Mouse (Mus musculus): ENCODE data around the gene Capn2. TPM values are rescaled to one million over a fixed set of nuclear protein-coding genes. Genes with fewer than 3 reads are reported as not detected.

Gene Capn2
- total and polyA plus RNA-seq, 3 experiments = 10.6 to 19.3 TPM; not detected in 1

GRCm38 (mm10) chr1:182565351-182565835, 48.0 kb upstream of the Capn2 start:
- no peak for TF ChIP-seq MYC (IDR thresholded peaks at IDR 0.05; ENCODE audit: low read depth, low read length)
- TF ChIP-seq MXI1 (IDR thresholded peaks at IDR 0.05; ENCODE audit: low read depth, low read length) = no peak
- TF ChIP-seq EP300 (IDR thresholded peaks at IDR 0.05; ENCODE audit: low read depth in 1 of 2, low read length in 2 of 2) = no peak
- TF ChIP-seq SIN3A (IDR thresholded peaks at IDR 0.05; ENCODE audit: low read length) = no peak
- TF ChIP-seq RAD21 (IDR thresholded peaks at IDR 0.05; ENCODE audit: low read depth, low read length) = no peak
- TF ChIP-seq MAFK (IDR thresholded peaks at IDR 0.05; ENCODE audit: borderline replicate concordance, low read depth, low read length) = no peak
- no peak for TF ChIP-seq JUND (IDR thresholded peaks at IDR 0.05; ENCODE audit: low read depth, low read length)
- TF ChIP-seq CHD2 (IDR thresholded peaks at IDR 0.05; ENCODE audit: low read length) = no peak
- TF ChIP-seq POLR2A (IDR thresholded peaks at IDR 0.05; ENCODE audit: control insufficient read depth in 1 of 2, insufficient read depth in 1 of 2, low read depth in 1 of 2, low read length in 2 of 2, poor library complexity in 1 of 2) = no peak
- TF ChIP-seq USF2 (IDR thresholded peaks at IDR 0.05; ENCODE audit: borderline replicate concordance in 1 of 2, insufficient read depth in 1 of 2, low read depth in 1 of 2, low read length in 2 of 2) = no peak
- TF ChIP-seq ZNF384 (IDR thresholded peaks at IDR 0.05; ENCODE audit: low read depth, low read length) = no peak
- TF ChIP-seq NELFE (IDR thresholded peaks at IDR 0.05; ENCODE audit: low read depth, low read length) = no peak
- TF ChIP-seq NRF1 (IDR thresholded peaks at IDR 0.05; ENCODE audit: insufficient read depth, low read depth, low read length, poor library complexity, severe bottlenecking) = no peak
- no peak for TF ChIP-seq POLR2AphosphoS5 (IDR thresholded peaks at IDR 0.05; ENCODE audit: borderline replicate concordance, low read depth, low read length)
- no peak for TF ChIP-seq E2F4 (IDR thresholded peaks at IDR 0.05; ENCODE audit: borderline replicate concordance, low read depth, low read length)
- no peak for TF ChIP-seq MAZ (IDR thresholded peaks at IDR 0.05; ENCODE audit: low read depth, low read length)
- peaks cover 0 to 5% of the 10 kb centered on the region in 2 experiments; a peak in 2 of 4 replicates for H3K36me3 ChIP-seq (ENCODE audit: control insufficient read depth in 1 of 2, insufficient read depth in 2 of 2, low read length in 2 of 2)
- H3K9me3 ChIP-seq (replicated peaks; ENCODE audit: insufficient read depth, low read length) = no peaks in the 10 kb centered on the region
- H3K27ac ChIP-seq (ENCODE audit: control insufficient read depth, low read depth, low read length) = no peak overlapping the region
- DNase-seq (ENCODE audit: low read depth, low spot score) = no peak
- H3K79me2 ChIP-seq (ENCODE audit: control insufficient read depth, insufficient read depth, low read length, poor library complexity) = no peaks in the 10 kb centered on the region
- peaks cover 0 to 19% of the 10 kb centered on the region in 2 experiments; a peak in 2 of 4 replicates for H3K4me1 ChIP-seq (ENCODE audit: control insufficient read depth in 1 of 2, insufficient read depth in 2 of 2, low read length in 2 of 2)
- H3K4me3 ChIP-seq (ENCODE audit: control insufficient read depth in 1 of 2, insufficient read depth in 1 of 2, low read depth in 2 of 2, low read length in 2 of 2) = no peak overlapping the region
- no peak overlapping the region for H3K9ac ChIP-seq (ENCODE audit: control insufficient read depth, low read depth, low read length, poor library complexity, severe bottlenecking)
- no peaks in the 10 kb centered on the region for H3K27me3 ChIP-seq (ENCODE audit: control insufficient read depth in 1 of 2, insufficient read depth in 2 of 2, low read length in 2 of 2)

- no peaks in the 10 kb centered on the region for H3K27me3 ChIP-seq (ENCODE audit: control insufficient read depth in 1 of 2, insufficient read depth in 2 of 2, low read length in 2 of 2)
- H3K27ac ChIP-seq (ENCODE audit: control insufficient read depth, low read depth, low read length) = no peak within 1 kb of the TSS
- no peaks in the 10 kb centered on the region for H3K79me2 ChIP-seq (ENCODE audit: control insufficient read depth, insufficient read depth, low read length, poor library complexity)
- H3K9me3 ChIP-seq (replicated peaks; ENCODE audit: insufficient read depth, low read length) = no peaks in the 10 kb centered on the region
- H3K4me1 ChIP-seq (ENCODE audit: control insufficient read depth in 1 of 2, insufficient read depth in 2 of 2, low read length in 2 of 2) = peaks cover 0 to 23% of the 10 kb centered on the region in 2 experiments; a peak in 2 of 4 replicates
- no peak within 1 kb of the TSS for H3K4me3 ChIP-seq (ENCODE audit: control insufficient read depth in 1 of 2, insufficient read depth in 1 of 2, low read depth in 2 of 2, low read length in 2 of 2)
- H3K36me3 ChIP-seq (ENCODE audit: control insufficient read depth in 1 of 2, insufficient read depth in 2 of 2, low read length in 2 of 2) = peaks cover 0 to 5% of the 10 kb centered on the region in 2 experiments; a peak in 2 of 4 replicates
- DNase-seq (ENCODE audit: low read depth, low spot score) = peak; percentile 79
- TF ChIP-seq CTCF (IDR thresholded peaks at IDR 0.05 in 2 of 3, conservative IDR thresholded peaks at IDR 0.05 in 1 of 3; ENCODE audit: control insufficient read depth in 1 of 3, insufficient read depth in 1 of 3, low read depth in 2 of 3, low read length in 3 of 3, poor library complexity in 1 of 3, severe bottlenecking in 1 of 3) (peak; percentile 61 to 75 (median 63)), MYC (IDR thresholded peaks at IDR 0.05; ENCODE audit: low read depth, low read length) (no peak), MAZ (IDR thresholded peaks at IDR 0.05; ENCODE audit: low read depth, low read length) (no peak), CHD1 (IDR thresholded peaks at IDR 0.05; ENCODE audit: low read depth, low read length) (no peak), ZMIZ1 (IDR thresholded peaks at IDR 0.05; ENCODE audit: low read depth, low read length) (no peak), MAX (IDR thresholded peaks at IDR 0.05; ENCODE audit: low read length) (no peak), RAD21 (IDR thresholded peaks at IDR 0.05; ENCODE audit: low read depth, low read length) (peak; percentile 67), MYB (IDR thresholded peaks at IDR 0.05; ENCODE audit: low read depth, low read length) (no peak), ZNF384 (IDR thresholded peaks at IDR 0.05; ENCODE audit: low read depth, low read length) (0 out of 2 replicates have a peak, but pooled peaks have one; percentile 24), ZC3H11A (IDR thresholded peaks at IDR 0.05; ENCODE audit: low read depth, low read length) (peak; percentile 51; the same call in 1 of the 2 replicates), TBP (IDR thresholded peaks at IDR 0.05; ENCODE audit: low read depth, low read length) (no peak), MEF2A (IDR thresholded peaks at IDR 0.05; ENCODE audit: extremely low read depth, insufficient replicate concordance, low read depth, low read length, poor library complexity, severe bottlenecking) (no peak), GABPA (IDR thresholded peaks at IDR 0.05; ENCODE audit: low read depth, low read length) (no peak), CHD2 (IDR thresholded peaks at IDR 0.05; ENCODE audit: low read length) (no peak), NELFE (IDR thresholded peaks at IDR 0.05; ENCODE audit: low read depth, low read length) (no peak), UBTF (IDR thresholded peaks at IDR 0.05; ENCODE audit: borderline replicate concordance, insufficient read depth, low read depth, low read length) (no peak), KAT2A (conservative IDR thresholded peaks at IDR 0.05; ENCODE audit: low read depth, low read length) (no peak), SMC3 (IDR thresholded peaks at IDR 0.05; ENCODE audit: low read depth, low read length) (peak; percentile 63), SIN3A (IDR thresholded peaks at IDR 0.05; ENCODE audit: low read length) (no peak)
- no peak within 1 kb of the TSS for H3K9ac ChIP-seq (ENCODE audit: control insufficient read depth, low read depth, low read length, poor library complexity, severe bottlenecking)
Observed at GRCm38 (mm10) chr1:182564408-182565120, 47.2 kb upstream of the Capn2 start, which contains the start of gene Capn8. TSS of gene Capn8 (plus strand) at chr1:182565007.

Measured in MEL (cell line).